Mouse (Mus musculus): ENCODE results near the gene Rassf8.

- TF ChIP-seq POLR2AphosphoS2 (IDR thresholded peaks at IDR 0.05; ENCODE audit: insufficient read length, low read depth): no peak
- no peak for TF ChIP-seq MYOG (IDR thresholded peaks at IDR 0.05; ENCODE audit: control insufficient read depth in 1 of 3, insufficient read depth in 1 of 3, insufficient read length in 2 of 3, low read depth in 2 of 3)
- TF ChIP-seq POLR2A (IDR thresholded peaks at IDR 0.05; ENCODE audit: insufficient read length, low read depth): no peak
These were observed 49.9 kb downstream of the Rassf8 start for GRCm38 (mm10) chr6:145796191-145797023.

All from myocyte (in vitro differentiated cells).